Mouse (Mus musculus) liver, embryonic 14.5 days (tissue): ENCODE results near the gene Myo10. TPM values are rescaled to one million over a fixed set of nuclear protein-coding genes. Genes with fewer than 3 reads are reported as not detected.

Source experiments
- ATAC-seq: fragments of 200-750 bp; cut with Nextera tagmentation; 2 replicates; pipeline ENCODE4 v1.8.0; 2017; ENCODE audit warnings: moderate number of reproducible peaks, mild to moderate bottlenecking, moderate library complexity; ENCODE audit not compliant: insufficient read depth
- DNase-seq, 3 experiments: peaks; one replicate each; pipeline ENCODE4 v3.0.0-alpha.2; 2012 to 2013; ENCODE audit warnings: low read depth in 3 of 3, low spot score in 3 of 3
- H3K27ac ChIP-seq: fragments of 300-500 bp; sonication (generic); 2 replicates; pipeline ENCODE4 v1.5.1; 2014; ENCODE audit warnings: moderate library complexity, mild to moderate bottlenecking, control low read depth, inconsistent platforms
- H3K27me3 ChIP-seq: fragments of 300-500 bp; sonication (generic); 2 replicates; pipeline ENCODE4 v1.6.1; 2014; ENCODE audit warnings: mild to moderate bottlenecking, low read length, moderate library complexity; ENCODE audit not compliant: control insufficient read depth, insufficient read depth
- H3K36me3 ChIP-seq: fragments of 300-500 bp; sonication (generic); replicated peaks from 2 replicates; pipeline ENCODE4 v1.6.1; 2014; ENCODE audit warnings: low read depth; ENCODE audit not compliant: control insufficient read depth, insufficient read depth
- H3K4me1 ChIP-seq, 2 experiments: fragments of 200-500 bp in 1 of 2; fragments of 300-500 bp in 1 of 2; sonication (generic) in 1 of 2; replicated peaks; 2 replicates each; pipeline ENCODE4 v1.6.1; 2012 to 2014; ENCODE audit warnings: antibody characterized with exemption in 1 of 2, inconsistent platforms in 1 of 2, low read length in 1 of 2; ENCODE audit not compliant: control insufficient read depth in 2 of 2, insufficient read depth in 2 of 2
- H3K4me2 ChIP-seq: fragments of 300-500 bp; sonication (generic); 2 replicates; pipeline ENCODE4 v1.6.1; 2014; ENCODE audit warnings: low read depth, mild to moderate bottlenecking, control low read depth, moderate library complexity
- H3K4me3 ChIP-seq, 2 experiments: fragments of 200-500 bp in 1 of 2; fragments of 300-500 bp in 1 of 2; sonication (generic) in 1 of 2; 2 replicates each; pipeline ENCODE4 v1.5.1; 2012 to 2014; ENCODE audit warnings: low read depth in 2 of 2, low read length in 2 of 2, mild to moderate bottlenecking in 2 of 2, control low read depth in 1 of 2, inconsistent platforms in 1 of 2, moderate library complexity in 1 of 2; ENCODE audit not compliant: insufficient read depth in 1 of 2
- H3K9ac ChIP-seq: fragments of 300-500 bp; sonication (generic); replicated peaks from 2 replicates; pipeline ENCODE4 v1.6.1; 2014; ENCODE audit warnings: mild to moderate bottlenecking, control low read depth, moderate library complexity
- H3K9me3 ChIP-seq: fragments of 300-500 bp; sonication (generic); 2 replicates; pipeline ENCODE4 v1.6.1; 2016; ENCODE audit warnings: low read length, mixed read lengths; ENCODE audit not compliant: control insufficient read depth
- CTCF ChIP-seq: IDR thresholded peaks from 2 replicates; pipeline ENCODE4 v1.5.1; 2016; ENCODE audit warnings: antibody characterized with exemption, low read depth, control low read depth
- EP300 ChIP-seq: IDR thresholded peaks from 2 replicates; pipeline ENCODE4 v1.6.1; 2016; ENCODE audit warnings: antibody characterized with exemption, low read depth
- WGBS: fragments of 180-500 bp; shearing (Covaris S2); extraction: QIAGEN DNeasy Blood & Tissue Kit; methylation state at CpG from one replicate; pipeline ENCODE4 v1.1.7; 2014; ENCODE audit not compliant: insufficient replicate concordance; 5-methylcytosine and 5-hydroxymethylcytosine counted together
- polyA plus RNA-seq, 2 experiments: library from polyadenylated mRNA; depleted of rRNA in 1 of 2; stranded (reverse) in 1 of 2; unstranded in 1 of 2; fragments of >200 nt; fragmentation: Nextera tagmentation in 1 of 2; extraction: Ambion mirVana in 1 of 2; gene quantifications; 2 replicates each; pipeline versions ENCODE4 v1.2.1 to v1.2.3; 2012 to 2014

Myo10 gene
- polyA plus RNA-seq, 2 experiments, result 2.6 to 2.9 TPM

GRCm38 (mm10) chr15:25834920-25835674 lies 212.8 kb downstream of the Myo10 start:
- no peak overlapping the region for H3K4me2 ChIP-seq
- H3K9me3 ChIP-seq, result no peaks in the 10 kb centered on the region
- no peaks in the 10 kb centered on the region for H3K36me3 ChIP-seq
- DNase-seq (no peak), ATAC-seq (no peak)
- TF ChIP-seq EP300, result no peak
- no peak for TF ChIP-seq CTCF
- H3K9ac ChIP-seq, result no peak overlapping the region
- H3K4me3 ChIP-seq, result no peak overlapping the region
- H3K27ac ChIP-seq, result no peak overlapping the region
- peaks cover 0 to 3% of the 10 kb centered on the region in 2 experiments; a peak in 1 of 4 replicates for H3K4me1 ChIP-seq
- H3K27me3 ChIP-seq, result no peaks in the 10 kb centered on the region
- WGBS, result 67% methylated on average over 17 of the region's 17 CpGs

DNA sequence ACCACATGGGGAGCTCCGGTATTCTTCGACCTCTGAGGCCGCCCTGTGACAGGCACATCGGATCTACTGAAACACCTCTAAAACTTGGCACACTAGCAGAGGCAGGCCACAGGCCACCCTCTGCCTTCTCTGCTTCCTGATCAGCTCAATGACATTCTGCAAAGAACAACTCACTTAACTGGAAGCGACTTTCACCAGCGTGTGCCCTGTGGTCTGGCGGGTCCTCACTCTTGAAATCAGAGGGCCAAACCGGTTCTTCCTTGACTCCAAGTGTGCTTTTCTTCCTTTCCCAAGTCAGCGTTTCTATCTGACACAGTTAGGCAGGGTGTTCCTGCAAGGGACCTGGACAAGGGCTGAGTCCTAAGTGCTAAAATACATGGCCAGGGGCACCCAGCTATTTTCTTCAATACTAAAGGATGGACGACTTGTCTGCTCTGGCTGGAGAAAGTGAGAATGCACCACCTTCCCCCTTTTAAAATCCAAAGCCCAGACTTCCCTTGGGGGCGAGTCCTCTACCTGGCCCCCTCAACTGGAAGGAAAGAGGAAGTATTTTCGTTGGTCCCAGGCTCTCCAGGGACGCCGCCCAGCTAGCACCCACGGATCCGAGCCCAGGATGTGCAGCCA lies 220.2 kb downstream of the Myo10 start:
- no peaks in the 10 kb centered on the region for H3K4me1 ChIP-seq
- peak overlapping the region; percentile 64 for H3K4me2 ChIP-seq
- peaks cover 13% of the 10 kb centered on the region for H3K27me3 ChIP-seq
- H3K9ac ChIP-seq, result no peak overlapping the region
- H3K27ac ChIP-seq, result no peak overlapping the region
- 9% methylated on average over 16 of the region's 16 CpGs for WGBS
- no peak for ATAC-seq
- H3K4me3 ChIP-seq, result peak overlapping the region; percentile 44 to 55
- TF ChIP-seq CTCF, result no peak
- TF ChIP-seq EP300, result no peak
- H3K36me3 ChIP-seq, result no peaks in the 10 kb centered on the region
- no peaks in the 10 kb centered on the region for H3K9me3 ChIP-seq
- no peak for DNase-seq

GRCm38 (mm10) chr15:25843086-25843991 lies 221.0 kb downstream of the Myo10 start, which contains the start of gene Retreg1:
Retreg1 (plus strand) TSS chr15:25843180.
- Histone ChIP-seq H3K4me2 (peak within 1 kb of the TSS; percentile 64), H3K27me3 (peaks cover 13% of the 10 kb centered on the region), H3K4me1 (no peaks in the 10 kb centered on the region), H3K9ac (no peak within 1 kb of the TSS), H3K4me3 (peak within 1 kb of the TSS; percentile 44 to 55), H3K27ac (no peak within 1 kb of the TSS), H3K9me3 (no peaks in the 10 kb centered on the region), H3K36me3 (no peaks in the 10 kb centered on the region)
- ATAC-seq, result peak; percentile 65; the same call in 1 of the 2 replicates
- TF ChIP-seq CTCF (no peak), EP300 (no peak)
- peak in 1 of 3 experiments; percentile 23 for DNase-seq
- WGBS, result 1% methylated on average over 62 of the region's 72 CpGs

GRCm38 (mm10) chr15:25844013-25844570 lies 221.8 kb downstream of the Myo10 start:
- no peak overlapping the region for H3K4me3 ChIP-seq
- no peak overlapping the region for H3K9ac ChIP-seq
- TF ChIP-seq CTCF (no peak), EP300 (no peak)

More at GRCm38 (mm10) chr15:25844013-25844570, 221.8 kb downstream of the Myo10 start:
- H3K4me1 ChIP-seq, result no peaks in the 10 kb centered on the region
- peaks cover 13% of the 10 kb centered on the region for H3K27me3 ChIP-seq
- H3K9me3 ChIP-seq, result no peaks in the 10 kb centered on the region
- WGBS, result 27% methylated on average over 11 of the region's 11 CpGs
- DNase-seq (no peak), ATAC-seq (no peak)
- no peaks in the 10 kb centered on the region for H3K36me3 ChIP-seq
- H3K4me2 ChIP-seq, result no peak overlapping the region
- no peak overlapping the region for H3K27ac ChIP-seq
